Mouse (Mus musculus) MEL (cell line): ENCODE data around the gene Igsf9b. TPM values are rescaled to one million over a fixed set of nuclear protein-coding genes. Genes with fewer than 3 reads are reported as not detected.

Experiments used
- DNase-seq: peaks from one replicate; pipeline ENCODE4 v3.0.0; 2011; ENCODE audit warnings: low read depth, low spot score
- H3K27ac ChIP-seq: 2 replicates; pipeline ENCODE4 v1.5.1; 2012; ENCODE audit warnings: low read depth, mild to moderate bottlenecking, control low read depth, low read length, moderate library complexity; ENCODE audit not compliant: control insufficient read depth
- H3K27me3 ChIP-seq, 2 experiments: fragments of 150-350 bp in 1 of 2; sonication (generic) in 1 of 2; 2 replicates each; pipeline ENCODE4 v1.6.1; 2012; ENCODE audit warnings: low read length in 2 of 2, mild to moderate bottlenecking in 2 of 2, improper control_type of control experiment in 1 of 2, moderate library complexity in 1 of 2; ENCODE audit not compliant: insufficient read depth in 2 of 2, control insufficient read depth in 1 of 2
- H3K36me3 ChIP-seq, 2 experiments: 2 replicates each; pipeline ENCODE4 v1.6.1; 2012 to 2014; ENCODE audit warnings: low read length in 2 of 2, improper control_type of control experiment in 1 of 2, inconsistent platforms in 1 of 2, mild to moderate bottlenecking in 1 of 2; ENCODE audit not compliant: insufficient read depth in 2 of 2, control insufficient read depth in 1 of 2
- H3K4me1 ChIP-seq, 2 experiments: fragments of 150-350 bp in 1 of 2; sonication (generic) in 1 of 2; 2 replicates each; pipeline ENCODE4 v1.6.1; 2012; ENCODE audit warnings: low read length in 2 of 2, improper control_type of control experiment in 1 of 2, mild to moderate bottlenecking in 1 of 2; ENCODE audit not compliant: insufficient read depth in 2 of 2, control insufficient read depth in 1 of 2
- H3K4me3 ChIP-seq, 2 experiments: fragments of 150-350 bp in 1 of 2; sonication (generic) in 1 of 2; 2 replicates each; pipeline ENCODE4 v1.5.1; 2012; ENCODE audit warnings: low read depth in 2 of 2, low read length in 2 of 2, mild to moderate bottlenecking in 2 of 2, moderate library complexity in 2 of 2, control low read depth in 1 of 2, improper control_type of control experiment in 1 of 2; ENCODE audit not compliant: control insufficient read depth in 1 of 2, insufficient read depth in 1 of 2
- H3K79me2 ChIP-seq: 2 replicates; pipeline ENCODE4 v1.6.1; 2012; ENCODE audit warnings: mild to moderate bottlenecking, low read length, moderate library complexity; ENCODE audit not compliant: control insufficient read depth, poor library complexity, insufficient read depth
- H3K9ac ChIP-seq: 2 replicates; pipeline ENCODE4 v1.6.1; 2012; ENCODE audit warnings: low read depth, mild to moderate bottlenecking, control low read depth, low read length, moderate library complexity; ENCODE audit not compliant: control insufficient read depth, poor library complexity, severe bottlenecking
- H3K9me3 ChIP-seq: fragments of 150-350 bp; sonication (generic); replicated peaks from 2 replicates; pipeline ENCODE4 v1.6.1; 2012; ENCODE audit warnings: mild to moderate bottlenecking, low read length, improper control_type of control experiment, moderate library complexity; ENCODE audit not compliant: insufficient read depth
- CHD1 ChIP-seq: IDR thresholded peaks from 2 replicates; pipeline ENCODE4 v1.6.1; 2012; ENCODE audit warnings: low read depth, mild to moderate bottlenecking, inconsistent platforms, low read length, improper control_type of control experiment
- CTCF ChIP-seq, 3 experiments: IDR thresholded peaks in 2 of 3; conservative IDR thresholded peaks in 1 of 3; 2 replicates each; pipeline ENCODE4 v1.5.1; 2011 to 2012; ENCODE audit warnings: low read length in 3 of 3, low read depth in 2 of 3, mild to moderate bottlenecking in 2 of 3, improper control_type of control experiment in 1 of 3, inconsistent platforms in 1 of 3, mixed read lengths in 1 of 3, moderate library complexity in 1 of 3; ENCODE audit not compliant: control insufficient read depth in 1 of 3, insufficient read depth in 1 of 3, poor library complexity in 1 of 3, severe bottlenecking in 1 of 3
- E2F4 ChIP-seq: IDR thresholded peaks from 2 replicates; pipeline ENCODE4 v1.6.1; 2011; ENCODE audit warnings: low read depth, low read length, improper control_type of control experiment, borderline replicate concordance
- ETS1 ChIP-seq: IDR thresholded peaks from 2 replicates; pipeline ENCODE4 v1.6.1; 2012; ENCODE audit warnings: low read depth, mild to moderate bottlenecking, inconsistent platforms, low read length, improper control_type of control experiment, moderate library complexity
- GABPA ChIP-seq: IDR thresholded peaks from 2 replicates; pipeline ENCODE4 v1.6.1; 2012; ENCODE audit warnings: low read depth, mild to moderate bottlenecking, inconsistent platforms, low read length, improper control_type of control experiment, moderate library complexity
- HCFC1 ChIP-seq: IDR thresholded peaks from 2 replicates; pipeline ENCODE4 v1.6.1; 2012; ENCODE audit warnings: low read depth, mild to moderate bottlenecking, inconsistent platforms, low read length, improper control_type of control experiment, moderate library complexity
- KAT2A ChIP-seq: conservative IDR thresholded peaks from 2 replicates; pipeline ENCODE4 v1.6.1; 2012; ENCODE audit warnings: low read depth, low read length, improper control_type of control experiment, inconsistent platforms
- MAZ ChIP-seq: IDR thresholded peaks from 2 replicates; pipeline ENCODE4 v1.6.1; 2012; ENCODE audit warnings: low read depth, mild to moderate bottlenecking, inconsistent platforms, low read length, improper control_type of control experiment
- MXI1 ChIP-seq: IDR thresholded peaks from 2 replicates; pipeline ENCODE4 v1.6.1; 2011; ENCODE audit warnings: mild to moderate bottlenecking, low read depth, low read length, improper control_type of control experiment
- POLR2AphosphoS5 ChIP-seq: IDR thresholded peaks from 2 replicates; pipeline ENCODE4 v1.6.1; 2012; ENCODE audit warnings: low read depth, borderline replicate concordance, mild to moderate bottlenecking, inconsistent platforms, low read length, moderate library complexity, mixed read lengths
- SIN3A ChIP-seq: IDR thresholded peaks from 2 replicates; pipeline ENCODE4 v1.6.1; 2012; ENCODE audit warnings: low read length, improper control_type of control experiment, inconsistent platforms
- SMC3 ChIP-seq: IDR thresholded peaks from 2 replicates; pipeline ENCODE4 v1.6.1; 2011; ENCODE audit warnings: low read depth, low read length, improper control_type of control experiment
- TAL1 ChIP-seq: IDR thresholded peaks from 2 replicates; pipeline ENCODE4 v1.6.1; 2012; ENCODE audit warnings: mild to moderate bottlenecking, inconsistent platforms, low read length, moderate library complexity, mixed read lengths
- TCF12 ChIP-seq: IDR thresholded peaks from 2 replicates; pipeline ENCODE4 v1.6.1; 2014; ENCODE audit warnings: low read depth, mild to moderate bottlenecking, inconsistent platforms, low read length, improper control_type of control experiment, moderate library complexity
- USF1 ChIP-seq: IDR thresholded peaks from 2 replicates; pipeline ENCODE4 v1.6.1; 2014; ENCODE audit warnings: low read depth, mild to moderate bottlenecking, inconsistent platforms, low read length, improper control_type of control experiment, moderate library complexity
- USF2 ChIP-seq, 2 experiments: IDR thresholded peaks; 2 replicates each; pipeline ENCODE4 v1.6.1; 2011 to 2012; ENCODE audit warnings: improper control_type of control experiment in 2 of 2, low read length in 2 of 2, borderline replicate concordance in 1 of 2, inconsistent platforms in 1 of 2, low read depth in 1 of 2, mild to moderate bottlenecking in 1 of 2; ENCODE audit not compliant: insufficient read depth in 1 of 2
- ZC3H11A ChIP-seq: IDR thresholded peaks from 2 replicates; pipeline ENCODE4 v1.6.1; 2012; ENCODE audit warnings: low read depth, mild to moderate bottlenecking, inconsistent platforms, low read length, improper control_type of control experiment
- ZKSCAN1 ChIP-seq: IDR thresholded peaks from 2 replicates; pipeline ENCODE4 v1.6.1; 2012; ENCODE audit warnings: low read depth, mild to moderate bottlenecking, inconsistent platforms, low read length, improper control_type of control experiment, moderate library complexity
- polyA plus RNA-seq, 2 experiments: library from polyadenylated mRNA; stranded (reverse) in 1 of 2; unstranded in 1 of 2; fragments of >175 nt in 1 of 2; fragments of >200 nt in 1 of 2; gene quantifications; 2 replicates each; pipeline versions ENCODE4 v1.2.1 to v1.2.4; 2012; ENCODE audit warnings: low replicate concordance in 2 of 2, low read depth in 1 of 2; ENCODE audit not compliant: insufficient read length in 2 of 2, insufficient read depth in 1 of 2, missing spikeins in 1 of 2
- total RNA-seq: library from RNA; depleted of rRNA; stranded (reverse); fragments of 300-350 nt; gene quantifications from 2 replicates; pipeline ENCODE4 v1.2.3, GENCODE M21; 2012

The Igsf9b gene
- total and polyA plus RNA-seq, 3 experiments = not detected

- TF ChIP-seq SIN3A = no peak
- no peak for TF ChIP-seq TAL1
- no peak for TF ChIP-seq MAZ
- TF ChIP-seq CTCF (IDR thresholded peaks at IDR 0.05 in 2 of 3, conservative IDR thresholded peaks at IDR 0.05 in 1 of 3; ENCODE audit: control insufficient read depth in 1 of 3, insufficient read depth in 1 of 3, low read depth in 2 of 3, low read length in 3 of 3, poor library complexity in 1 of 3, severe bottlenecking in 1 of 3) = no peak
- TF ChIP-seq GABPA = no peak
- TF ChIP-seq SMC3 = no peak
- no peak for TF ChIP-seq HCFC1
- no peak for TF ChIP-seq E2F4
- TF ChIP-seq USF2 (IDR thresholded peaks at IDR 0.05; ENCODE audit: borderline replicate concordance in 1 of 2, insufficient read depth in 1 of 2, low read depth in 1 of 2, low read length in 2 of 2) = no peak
- TF ChIP-seq KAT2A = no peak
- TF ChIP-seq USF1 = no peak
- no peak for TF ChIP-seq MXI1
- no peak for TF ChIP-seq TCF12
- no peak for TF ChIP-seq ZKSCAN1
- TF ChIP-seq CHD1 = no peak
- TF ChIP-seq, all 39 proteins: peak for 0
- Histone ChIP-seq H3K4me1 (no peaks in the 10 kb centered on the region), H3K27me3 (no peaks in the 10 kb centered on the region), H3K27ac (no peak overlapping the region), H3K4me3 (no peak overlapping the region), H3K79me2 (no peaks in the 10 kb centered on the region), H3K9me3 (no peaks in the 10 kb centered on the region), H3K36me3 (no peaks in the 10 kb centered on the region), H3K9ac (no peak overlapping the region)
- no peak for DNase-seq
Observed at GRCm38 (mm10) chr9:27331538-27331937, 32.5 kb downstream of the Igsf9b start.

GRCm38 (mm10) chr9:27334895-27335294, 35.9 kb downstream of the Igsf9b start:
- no peaks in the 10 kb centered on the region for H3K9me3 ChIP-seq
- H3K27me3 ChIP-seq = no peaks in the 10 kb centered on the region
- no peak overlapping the region for H3K27ac ChIP-seq
- no peaks in the 10 kb centered on the region for H3K79me2 ChIP-seq
- TF ChIP-seq POLR2AphosphoS5 = no peak
- TF ChIP-seq ETS1 = no peak
- TF ChIP-seq HCFC1 = no peak
- no peak for TF ChIP-seq ZC3H11A
- no peak for TF ChIP-seq KAT2A
- H3K9ac ChIP-seq = no peak overlapping the region
- DNase-seq = no peak
- H3K4me3 ChIP-seq = no peak overlapping the region
- no peaks in the 10 kb centered on the region for H3K4me1 ChIP-seq
- H3K36me3 ChIP-seq = no peaks in the 10 kb centered on the region
